Mouse (Mus musculus) embryonic facial prominence, embryonic 14.5 days (tissue): ENCODE measurements around the gene Cadm1. TPM values are rescaled to one million over a fixed set of nuclear protein-coding genes. Genes with fewer than 3 reads are reported as not detected.

Source experiments
- ATAC-seq: fragments of 200-750 bp; cut with Nextera tagmentation; 2 replicates; pipeline ENCODE4 v1.8.0; 2017; ENCODE audit warnings: low read depth, moderate number of reproducible peaks, moderate TSS enrichment
- DNase-seq: peaks from one replicate; pipeline ENCODE4 v3.0.0-alpha.2; 2015; ENCODE audit warnings: low spot score
- H3K27ac ChIP-seq: fragments of 300-500 bp; sonication (generic); replicated peaks from 2 replicates; pipeline ENCODE4 v1.5.1; 2014; ENCODE audit warnings: low read depth, mild to moderate bottlenecking, low read length, moderate library complexity
- H3K27me3 ChIP-seq: fragments of 300-500 bp; sonication (generic); replicated peaks from 2 replicates; pipeline ENCODE4 v1.6.1; 2014; ENCODE audit warnings: low read length; ENCODE audit not compliant: control insufficient read depth, insufficient read depth
- H3K36me3 ChIP-seq: fragments of 300-500 bp; sonication (generic); 2 replicates; pipeline ENCODE4 v1.6.1; 2014; ENCODE audit warnings: low read length, mixed read lengths; ENCODE audit not compliant: control insufficient read depth, insufficient read depth
- H3K4me1 ChIP-seq: fragments of 300-500 bp; sonication (generic); 2 replicates; pipeline ENCODE4 v1.6.1; 2014; ENCODE audit warnings: antibody characterized with exemption, low read length; ENCODE audit not compliant: control insufficient read depth, insufficient read depth
- H3K4me2 ChIP-seq: fragments of 300-500 bp; sonication (generic); 2 replicates; pipeline ENCODE4 v1.6.1; 2014; ENCODE audit warnings: low read depth, mild to moderate bottlenecking, low read length, moderate library complexity, mixed read lengths
- H3K4me3 ChIP-seq: fragments of 300-500 bp; sonication (generic); 2 replicates; pipeline ENCODE4 v1.5.1; 2014; ENCODE audit warnings: low read depth, mild to moderate bottlenecking, low read length
- H3K9ac ChIP-seq: fragments of 300-500 bp; sonication (generic); 2 replicates; pipeline ENCODE4 v1.6.1; 2014; ENCODE audit warnings: low read depth, mild to moderate bottlenecking, low read length, moderate library complexity, mixed read lengths
- H3K9me3 ChIP-seq: fragments of 300-500 bp; sonication (generic); 2 replicates; pipeline ENCODE4 v1.6.1; 2016; ENCODE audit warnings: low read length; ENCODE audit not compliant: control insufficient read depth
- WGBS: fragments of 180-500 bp; shearing (Covaris S2); extraction: QIAGEN DNeasy Blood & Tissue Kit; methylation state at CpG from one replicate; pipeline ENCODE4 v1.1.7; 2014; 5-methylcytosine and 5-hydroxymethylcytosine counted together
- polyA plus RNA-seq: library from polyadenylated mRNA; unstranded; fragments of >200 nt; fragmentation: Nextera tagmentation; extraction: Ambion mirVana; gene quantifications from 2 replicates; pipeline ENCODE4 v1.2.1, GENCODE M21; 2014

Gene Cadm1
- polyA plus RNA-seq, 1 experiment from 2014 or later, result 76.2 TPM

- H3K4me3 ChIP-seq, result no peak overlapping the region
- ATAC-seq (peak; percentile 70; the same call in 1 of the 2 replicates), DNase-seq (peak; percentile 51)
- H3K36me3 ChIP-seq, result no peaks in the 10 kb centered on the region
- no peaks in the 10 kb centered on the region for H3K27me3 ChIP-seq
- peaks cover 42% of the 10 kb centered on the region for H3K4me1 ChIP-seq
- no peak overlapping the region for H3K9ac ChIP-seq
- no peak overlapping the region; the same call in 1 of the 2 replicates for H3K4me2 ChIP-seq
- 53% methylated on average over 12 of the region's 12 CpGs for WGBS
- no peaks in the 10 kb centered on the region for H3K9me3 ChIP-seq
- no peak overlapping the region for H3K27ac ChIP-seq
Observed at GRCm38 (mm10) chr9:47755119-47755518, 225.1 kb downstream of the Cadm1 start.

GRCm38 (mm10) chr9:47757798-47758197 lies 227.8 kb downstream of the Cadm1 start:
- H3K4me3 ChIP-seq, result no peak overlapping the region
- no peak overlapping the region for H3K9ac ChIP-seq
- ATAC-seq, result no peak
- no peak overlapping the region for H3K4me2 ChIP-seq
- no peaks in the 10 kb centered on the region for H3K36me3 ChIP-seq
- no peak overlapping the region for H3K27ac ChIP-seq
- DNase-seq, result peak; percentile 68
- no peaks in the 10 kb centered on the region for H3K9me3 ChIP-seq
- H3K27me3 ChIP-seq, result no peaks in the 10 kb centered on the region
- WGBS, result 47% methylated on average over 2 of the region's 2 CpGs
- peaks cover 40% of the 10 kb centered on the region for H3K4me1 ChIP-seq

GRCm38 (mm10) chr9:47758320-47758719 lies 228.3 kb downstream of the Cadm1 start:
- H3K4me1 ChIP-seq, result peaks cover 35% of the 10 kb centered on the region
- H3K36me3 ChIP-seq, result no peaks in the 10 kb centered on the region
- no peak overlapping the region for H3K27ac ChIP-seq
- ATAC-seq (no peak), DNase-seq (no peak)
- H3K9ac ChIP-seq, result no peak overlapping the region
- WGBS, result 73% methylated on average over 3 of the region's 3 CpGs
- no peak overlapping the region for H3K4me2 ChIP-seq
- no peak overlapping the region for H3K4me3 ChIP-seq
- H3K27me3 ChIP-seq, result no peaks in the 10 kb centered on the region
- no peaks in the 10 kb centered on the region for H3K9me3 ChIP-seq

GRCm38 (mm10) chr9:47759807-47760206 lies 229.8 kb downstream of the Cadm1 start:
- no peak overlapping the region for H3K27ac ChIP-seq
- DNase-seq, result peak; percentile 34
- H3K4me1 ChIP-seq, result peaks cover 24% of the 10 kb centered on the region
- no peaks in the 10 kb centered on the region for H3K27me3 ChIP-seq
- H3K9ac ChIP-seq, result no peak overlapping the region
- H3K4me2 ChIP-seq, result no peak overlapping the region
- no peaks in the 10 kb centered on the region for H3K36me3 ChIP-seq
- H3K4me3 ChIP-seq, result no peak overlapping the region
- H3K9me3 ChIP-seq, result no peaks in the 10 kb centered on the region
- 0 out of 2 replicates have a peak, but pooled peaks have one; percentile 24 for ATAC-seq
- WGBS, result 52% methylated on average over 7 of the region's 7 CpGs

GRCm38 (mm10) chr9:47761601-47762000 lies 231.6 kb downstream of the Cadm1 start:
- Histone ChIP-seq H3K4me2 (no peak overlapping the region), H3K4me1 (peaks cover 20% of the 10 kb centered on the region), H3K9ac (no peak overlapping the region), H3K36me3 (no peaks in the 10 kb centered on the region), H3K9me3 (no peaks in the 10 kb centered on the region), H3K4me3 (no peak overlapping the region), H3K27ac (no peak overlapping the region), H3K27me3 (no peaks in the 10 kb centered on the region)
- ATAC-seq, result no peak
- WGBS, result 67% methylated on average over 5 of the region's 5 CpGs
- no peak for DNase-seq

GRCm38 (mm10) chr9:47762913-47763312 lies 232.9 kb downstream of the Cadm1 start:
- Histone ChIP-seq H3K4me1 (peaks cover 9% of the 10 kb centered on the region), H3K36me3 (no peaks in the 10 kb centered on the region), H3K4me2 (no peak overlapping the region), H3K9me3 (no peaks in the 10 kb centered on the region), H3K9ac (no peak overlapping the region), H3K27ac (no peak overlapping the region), H3K27me3 (no peaks in the 10 kb centered on the region), H3K4me3 (no peak overlapping the region)
- ATAC-seq, result no peak
- WGBS, result 84% methylated on average over 5 of the region's 5 CpGs
- DNase-seq, result no peak

- H3K4me2 ChIP-seq, result no peak overlapping the region
- no peaks in the 10 kb centered on the region for H3K27me3 ChIP-seq
- H3K9me3 ChIP-seq, result no peaks in the 10 kb centered on the region
- no peak for DNase-seq
- no peak overlapping the region for H3K9ac ChIP-seq
- H3K4me1 ChIP-seq, result peaks cover 4% of the 10 kb centered on the region; the same call in 1 of the 2 replicates
- 66% methylated on average over 5 of the region's 5 CpGs for WGBS
- H3K36me3 ChIP-seq, result no peaks in the 10 kb centered on the region
- ATAC-seq, result no peak
- H3K4me3 ChIP-seq, result no peak overlapping the region
- H3K27ac ChIP-seq, result no peak overlapping the region
Observed at GRCm38 (mm10) chr9:47764920-47765319, 234.9 kb downstream of the Cadm1 start.

- Histone ChIP-seq H3K9ac (no peak overlapping the region), H3K4me1 (peaks cover 4% of the 10 kb centered on the region; the same call in 1 of the 2 replicates), H3K4me2 (no peak overlapping the region), H3K4me3 (no peak overlapping the region), H3K9me3 (no peaks in the 10 kb centered on the region), H3K36me3 (no peaks in the 10 kb centered on the region), H3K27me3 (no peaks in the 10 kb centered on the region), H3K27ac (no peak overlapping the region)
- DNase-seq (no peak), ATAC-seq (no peak)
- WGBS, result 78% methylated on average over 13 of the region's 13 CpGs
Observed at GRCm38 (mm10) chr9:47765323-47765722, 235.3 kb downstream of the Cadm1 start.

GRCm38 (mm10) chr9:47766342-47766741 lies 236.4 kb downstream of the Cadm1 start:
- no peak for DNase-seq
- ATAC-seq, result no peak
- WGBS, result 83% methylated on average over 10 of the region's 10 CpGs

More at GRCm38 (mm10) chr9:47766342-47766741, 236.4 kb downstream of the Cadm1 start:
- Histone ChIP-seq H3K27me3 (no peaks in the 10 kb centered on the region), H3K4me1 (no peaks in the 10 kb centered on the region; the same call in 1 of the 2 replicates), H3K4me2 (no peak overlapping the region), H3K9ac (no peak overlapping the region), H3K36me3 (no peaks in the 10 kb centered on the region), H3K27ac (no peak overlapping the region), H3K4me3 (no peak overlapping the region), H3K9me3 (no peaks in the 10 kb centered on the region)
